Mouse (Mus musculus): ENCODE results near the gene Ccdc92b.

Ccdc92b gene

GRCm38 (mm10) chr11:74619201-74619955 is at the start of gene Ccdc92b:
TSS of gene Ccdc92b (plus strand) at chr11:74619605.
- no peak for TF ChIP-seq GATA4 (IDR thresholded peaks at IDR 0.05; ENCODE audit: insufficient replicate concordance, low read length)

GRCm38 (mm10) chr11:74569735-74570134 is 49.7 kb upstream of the Ccdc92b start:
- no peak for TF ChIP-seq GATA4 (IDR thresholded peaks at IDR 0.05; ENCODE audit: insufficient replicate concordance, low read length)

DNA sequence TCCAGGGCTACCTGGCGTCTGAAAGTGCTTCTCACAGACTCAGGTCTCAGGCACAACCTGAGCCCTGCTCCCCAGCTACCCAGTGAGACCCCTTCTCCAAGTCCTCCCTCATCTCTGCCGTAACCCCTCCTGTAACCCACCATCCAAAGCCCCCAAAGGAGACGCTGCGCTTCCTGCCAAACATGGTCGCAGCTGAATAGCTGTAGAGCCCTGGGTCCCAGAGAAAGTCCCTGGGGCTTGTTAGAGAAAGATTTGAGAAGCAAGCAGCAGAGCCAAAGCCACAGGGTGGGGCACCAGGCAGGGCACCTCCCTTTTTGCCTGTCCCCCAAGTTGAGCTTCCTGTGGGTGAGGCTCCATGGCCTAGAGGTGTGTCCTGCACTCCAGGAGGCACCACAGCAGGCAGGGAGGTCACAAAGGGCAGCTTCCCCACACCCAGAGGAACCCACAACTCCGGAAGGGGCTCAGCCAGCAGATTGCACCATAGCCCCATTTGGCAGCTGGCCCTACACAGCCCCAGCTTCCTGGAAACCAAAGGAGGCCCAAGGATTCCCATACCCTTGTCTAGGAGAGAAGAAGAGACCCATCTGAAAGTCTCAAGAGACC is 46.8 kb upstream of the Ccdc92b start:
- TF ChIP-seq GATA4 (IDR thresholded peaks at IDR 0.05; ENCODE audit: insufficient replicate concordance, low read length): no peak

- TF ChIP-seq GATA4 (IDR thresholded peaks at IDR 0.05; ENCODE audit: insufficient replicate concordance, low read length): no peak
Measured at GRCm38 (mm10) chr11:74574768-74575434, 44.5 kb upstream of the Ccdc92b start.

DNA sequence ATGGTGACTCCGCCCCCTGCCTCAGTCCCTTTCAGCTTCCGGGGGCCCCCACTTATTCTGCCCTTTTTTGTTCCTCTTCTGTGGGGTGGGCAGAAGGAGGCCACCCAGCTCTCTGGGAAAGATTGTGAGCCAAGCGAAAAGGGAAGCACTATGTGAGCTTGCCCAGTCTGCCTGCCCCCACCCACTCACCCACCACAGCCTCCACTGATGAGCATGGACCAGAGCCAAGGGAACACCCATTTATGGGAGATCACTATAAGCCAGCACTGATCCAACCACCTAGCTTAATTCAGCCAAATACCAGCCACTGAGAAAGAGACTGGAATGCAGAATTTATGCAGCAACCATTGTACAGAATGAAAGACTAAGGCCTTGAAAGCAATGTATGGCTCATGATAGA is 43.5 kb upstream of the Ccdc92b start:
- TF ChIP-seq GATA4 (IDR thresholded peaks at IDR 0.05; ENCODE audit: insufficient replicate concordance, low read length): no peak

DNA sequence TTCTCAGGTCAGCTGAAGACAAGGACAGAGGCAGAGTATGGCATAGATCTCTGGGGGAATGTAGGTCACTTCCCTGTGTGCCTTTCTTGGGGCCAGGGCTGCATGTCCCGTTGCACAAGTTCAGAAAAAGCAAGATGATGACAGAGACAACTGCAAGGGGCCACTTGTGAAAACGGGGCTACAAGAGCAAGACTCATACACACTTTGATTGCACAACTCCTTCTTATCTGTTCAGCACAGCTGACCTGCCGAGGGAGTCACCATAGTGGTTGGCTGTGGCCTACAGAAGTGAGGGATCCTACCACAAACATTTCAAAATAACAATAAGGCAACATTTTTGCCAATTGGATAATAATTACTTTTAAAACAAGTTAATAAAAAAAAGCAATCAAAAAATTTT is 42.3 kb upstream of the Ccdc92b start:
- TF ChIP-seq GATA4 (IDR thresholded peaks at IDR 0.05; ENCODE audit: insufficient replicate concordance, low read length): no peak

- no peak for TF ChIP-seq GATA4 (IDR thresholded peaks at IDR 0.05; ENCODE audit: insufficient replicate concordance, low read length)
Measured at GRCm38 (mm10) chr11:74582464-74582863, 36.9 kb upstream of the Ccdc92b start.

DNA sequence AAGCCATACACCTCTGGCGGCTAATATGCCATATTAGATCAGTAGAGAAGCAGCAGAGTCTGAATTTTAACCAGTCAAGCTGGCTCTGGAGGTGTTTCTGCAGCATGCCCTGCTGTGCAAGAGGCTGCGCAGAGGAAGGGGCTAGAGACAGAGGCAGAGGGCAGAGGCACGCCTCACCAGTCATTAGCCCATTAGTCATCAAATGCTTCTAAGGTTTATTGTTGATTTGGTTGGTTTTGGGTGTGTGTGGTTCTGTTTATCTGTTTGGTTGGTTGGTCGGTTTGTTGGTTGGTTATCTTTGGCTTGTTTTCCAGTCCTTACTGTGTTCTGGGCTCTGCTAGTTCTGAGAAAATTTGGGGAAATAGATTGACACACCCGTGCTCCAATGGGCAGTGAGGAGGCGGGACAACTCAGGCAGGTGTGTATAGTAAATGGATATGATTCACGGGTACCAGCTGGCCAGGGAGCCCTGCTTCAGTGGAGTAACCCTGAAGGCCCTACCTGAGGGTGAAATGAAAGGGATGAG is 35.5 kb upstream of the Ccdc92b start:
- no peak for TF ChIP-seq GATA4 (IDR thresholded peaks at IDR 0.05; ENCODE audit: insufficient replicate concordance, low read length)

DNA sequence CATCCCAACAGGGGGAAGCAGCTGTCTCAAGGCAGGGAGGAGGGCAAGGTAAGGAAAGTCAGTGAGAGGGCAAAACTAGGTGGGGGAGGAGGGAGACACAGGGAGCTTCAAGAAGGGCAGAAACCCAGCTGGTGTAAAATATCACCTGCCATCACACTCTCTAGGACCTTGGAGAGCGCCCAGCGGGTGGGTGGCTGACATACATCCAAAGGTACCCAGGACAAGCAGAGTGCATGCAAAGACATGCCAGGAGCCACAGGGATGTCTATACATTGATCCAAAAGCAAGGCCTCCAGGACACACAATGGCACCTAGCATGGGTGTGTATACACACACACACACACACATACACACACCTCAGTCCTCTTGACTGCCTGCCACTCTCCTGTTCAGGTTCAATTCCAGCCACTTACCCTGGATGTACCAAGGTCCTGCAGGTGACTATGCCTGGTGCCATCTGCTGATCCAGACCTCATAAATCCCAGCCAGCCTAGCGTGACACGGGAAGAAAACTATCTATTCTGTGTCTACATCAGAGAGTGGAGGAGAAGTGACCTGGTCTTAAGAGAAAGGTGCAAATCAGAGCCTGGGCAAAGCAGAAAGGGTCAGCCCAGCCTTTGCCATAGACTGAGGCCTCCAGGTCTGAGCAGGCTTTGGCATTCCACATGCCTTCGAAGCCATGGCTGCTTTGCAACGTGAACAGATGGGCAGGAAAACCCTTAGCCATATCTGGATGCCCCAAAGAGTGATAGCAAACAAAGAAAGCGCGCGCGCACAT is 34.3 kb upstream of the Ccdc92b start:
- no peak for TF ChIP-seq GATA4 (IDR thresholded peaks at IDR 0.05; ENCODE audit: insufficient replicate concordance, low read length)

DNA sequence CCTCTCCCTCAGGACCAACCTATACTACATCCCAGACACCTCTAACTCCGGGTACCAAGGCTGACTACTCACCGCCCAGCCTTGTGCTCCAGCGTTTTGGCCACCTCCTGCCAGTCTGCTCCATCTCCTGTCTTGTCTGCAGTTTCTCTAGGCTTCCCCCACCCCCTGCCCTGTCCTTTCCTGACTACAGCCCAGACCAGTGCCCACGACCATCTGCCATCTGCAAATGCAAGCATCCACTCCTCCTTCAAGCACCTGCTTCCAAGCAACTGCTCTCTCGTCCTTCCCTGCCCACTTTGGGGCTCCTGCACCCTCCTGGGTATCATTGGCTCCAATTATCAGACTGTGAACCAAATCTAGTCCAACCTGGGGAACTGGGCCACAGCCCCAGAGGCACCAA is 33.0 kb upstream of the Ccdc92b start:
- no peak for TF ChIP-seq GATA4 (IDR thresholded peaks at IDR 0.05; ENCODE audit: insufficient replicate concordance, low read length)

- no peak for TF ChIP-seq GATA4 (IDR thresholded peaks at IDR 0.05; ENCODE audit: insufficient replicate concordance, low read length)
Measured at GRCm38 (mm10) chr11:74589401-74590238, 29.8 kb upstream of the Ccdc92b start.

GRCm38 (mm10) chr11:74590239-74590596 is 29.2 kb upstream of the Ccdc92b start:
- no peak for TF ChIP-seq GATA4 (IDR thresholded peaks at IDR 0.05; ENCODE audit: insufficient replicate concordance, low read length)

GRCm38 (mm10) chr11:74590691-74591090 is 28.7 kb upstream of the Ccdc92b start:
- TF ChIP-seq GATA4 (IDR thresholded peaks at IDR 0.05; ENCODE audit: insufficient replicate concordance, low read length): no peak

GRCm38 (mm10) chr11:74592246-74592645 is 27.2 kb upstream of the Ccdc92b start:
- no peak for TF ChIP-seq GATA4 (IDR thresholded peaks at IDR 0.05; ENCODE audit: insufficient replicate concordance, low read length)

All from liver, adult (tissue).